Mouse (Mus musculus): ENCODE results near the gene Pramef12. TPM values are rescaled to one million over a fixed set of nuclear protein-coding genes. Genes with fewer than 3 reads are reported as not detected.

The Pramef12 gene
- 16.2 TPM for polyA plus RNA-seq (2014; fragmentation: Illumina TruSeq; extraction: RNeasy Lipid Tissue Mini Kit (QIAGEN cat#74804))

GRCm38 (mm10) chr4:144408290-144408689, at the start of gene Pramef12:
Gene Pramef12 (minus strand): TSS chr4:144408464.

DNA sequence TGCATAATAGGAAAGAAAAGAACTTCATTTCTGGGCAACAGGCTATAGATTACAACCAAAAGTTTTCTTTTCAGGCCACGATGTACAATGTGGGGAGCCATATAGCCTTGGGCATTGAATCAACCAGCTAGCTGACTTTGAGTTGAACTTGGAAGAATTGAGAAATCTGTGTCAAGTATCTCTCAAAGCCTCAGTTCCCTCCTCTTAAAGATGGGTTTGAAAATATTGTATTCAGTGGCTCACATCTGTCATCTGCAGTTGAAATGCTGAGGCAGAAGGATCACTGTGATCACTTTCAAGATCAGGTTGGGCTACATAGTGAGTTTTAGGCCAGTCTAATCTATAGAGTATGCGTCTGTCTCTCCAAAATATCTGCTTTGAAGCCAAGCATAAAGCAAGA, 45.0 kb upstream of the Pramef12 start, which contains the start of gene Gm9944:
Gene Gm9944, minus strand, starts transcription at position 101 of the 400 bp plus-strand sequence.

DNA sequence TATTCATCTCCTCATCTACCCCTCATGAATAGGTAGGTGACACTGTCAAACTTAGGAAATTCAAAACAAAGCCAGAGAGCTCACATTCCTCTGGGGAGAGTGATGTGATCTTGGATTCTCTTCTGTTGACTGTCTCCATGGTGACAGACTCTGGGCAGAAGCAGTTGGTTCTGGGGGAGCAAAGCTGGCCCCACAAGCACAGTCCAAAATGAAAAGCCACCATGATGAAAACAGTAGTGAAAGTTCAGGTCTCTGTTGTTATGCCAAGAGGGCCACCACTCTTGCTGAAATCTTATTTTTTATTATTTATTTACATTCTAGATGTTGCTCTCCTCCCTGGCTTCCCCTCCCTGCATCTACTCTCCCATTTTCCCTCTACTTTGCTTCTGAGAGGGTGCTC, 30.4 kb upstream of the Pramef12 start, which contains the start of gene 1700012P22Rik:
Gene 1700012P22Rik, minus strand, starts transcription at position 101 of the 400 bp plus-strand sequence.

GRCm38 (mm10) chr4:144377911-144378310, 30.4 kb downstream of the Pramef12 start, which contains the start of gene Pramef20:
Gene Pramef20 (minus strand): TSS chr4:144377933.

DNA sequence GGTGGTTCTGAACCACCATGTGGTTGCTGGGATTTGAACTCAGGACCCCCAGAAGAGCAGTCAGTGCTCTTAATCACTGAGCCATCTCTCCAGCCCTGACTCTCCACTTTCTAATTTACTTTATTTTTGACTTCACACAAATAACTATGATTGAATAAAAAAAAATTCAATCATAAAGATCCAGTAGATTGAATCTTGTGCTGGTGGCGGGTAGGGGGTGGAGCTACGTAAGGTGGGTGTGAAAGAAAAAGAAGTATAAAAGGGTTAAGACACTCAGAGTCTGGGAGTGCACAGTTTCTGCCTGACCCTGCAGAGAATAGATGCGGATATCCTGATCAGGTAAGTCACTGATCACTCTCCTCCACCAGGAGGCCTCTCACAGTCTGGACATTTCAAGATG, 50.6 kb downstream of the Pramef12 start, which contains the start of gene Gm13119:
Gene Gm13119, plus strand, starts transcription at position 301 of the 400 bp plus-strand sequence.

Other genes starting within 250 kb of the Pramef12 start
- gene Oog3, start 245.8 kb downstream of the Pramef12 start, polyA plus RNA-seq (2014; fragmentation: Illumina TruSeq; extraction: RNeasy Lipid Tissue Mini Kit (QIAGEN cat#74804)): 78.5 TPM
- gene Oog2, start 217.7 kb downstream of the Pramef12 start, polyA plus RNA-seq (2014; fragmentation: Illumina TruSeq; extraction: RNeasy Lipid Tissue Mini Kit (QIAGEN cat#74804)): 25.4 TPM
- 47.8 TPM for gene C87977, start 195.1 kb downstream of the Pramef12 start, polyA plus RNA-seq (2014; fragmentation: Illumina TruSeq; extraction: RNeasy Lipid Tissue Mini Kit (QIAGEN cat#74804))
- gene Pramel5, start 128.0 kb downstream of the Pramef12 start, polyA plus RNA-seq (2014; fragmentation: Illumina TruSeq; extraction: RNeasy Lipid Tissue Mini Kit (QIAGEN cat#74804)): not detected
- not detected for gene Gm13128, start 78.2 kb downstream of the Pramef12 start, polyA plus RNA-seq (2014; fragmentation: Illumina TruSeq; extraction: RNeasy Lipid Tissue Mini Kit (QIAGEN cat#74804))
- not detected for gene Gm13119, start 50.5 kb downstream of the Pramef12 start, polyA plus RNA-seq (2014; fragmentation: Illumina TruSeq; extraction: RNeasy Lipid Tissue Mini Kit (QIAGEN cat#74804))
- 5.3 TPM for gene Pramef20, start 30.5 kb downstream of the Pramef12 start, polyA plus RNA-seq (2014; fragmentation: Illumina TruSeq; extraction: RNeasy Lipid Tissue Mini Kit (QIAGEN cat#74804))
- gene 1700012P22Rik, start 30.3 kb upstream of the Pramef12 start, polyA plus RNA-seq (2014; fragmentation: Illumina TruSeq; extraction: RNeasy Lipid Tissue Mini Kit (QIAGEN cat#74804)): not detected
- not detected for gene Gm9944, start 44.9 kb upstream of the Pramef12 start, polyA plus RNA-seq (2014; fragmentation: Illumina TruSeq; extraction: RNeasy Lipid Tissue Mini Kit (QIAGEN cat#74804))
- gene Aadacl3, start 55.3 kb upstream of the Pramef12 start, polyA plus RNA-seq (2014; fragmentation: Illumina TruSeq; extraction: RNeasy Lipid Tissue Mini Kit (QIAGEN cat#74804)): not detected
- gene 9430007A20Rik, start 111.4 kb upstream of the Pramef12 start, polyA plus RNA-seq (2014; fragmentation: Illumina TruSeq; extraction: RNeasy Lipid Tissue Mini Kit (QIAGEN cat#74804)): not detected
- gene Gm13124, start 156.7 kb upstream of the Pramef12 start, polyA plus RNA-seq (2014; fragmentation: Illumina TruSeq; extraction: RNeasy Lipid Tissue Mini Kit (QIAGEN cat#74804)): not detected
- not detected for gene Aadacl4, start 205.2 kb upstream of the Pramef12 start, polyA plus RNA-seq (2014; fragmentation: Illumina TruSeq; extraction: RNeasy Lipid Tissue Mini Kit (QIAGEN cat#74804))

Measured in ovary, adult 10 weeks (tissue).